Mouse (Mus musculus): ENCODE measurements around the gene Ntmt1.

The Ntmt1 gene

GRCm38 (mm10) chr2:30864968-30865381 is 57.3 kb downstream of the Ntmt1 start:
- DNase-seq (ENCODE audit: low spot score in 2 of 2): no peak

DNA sequence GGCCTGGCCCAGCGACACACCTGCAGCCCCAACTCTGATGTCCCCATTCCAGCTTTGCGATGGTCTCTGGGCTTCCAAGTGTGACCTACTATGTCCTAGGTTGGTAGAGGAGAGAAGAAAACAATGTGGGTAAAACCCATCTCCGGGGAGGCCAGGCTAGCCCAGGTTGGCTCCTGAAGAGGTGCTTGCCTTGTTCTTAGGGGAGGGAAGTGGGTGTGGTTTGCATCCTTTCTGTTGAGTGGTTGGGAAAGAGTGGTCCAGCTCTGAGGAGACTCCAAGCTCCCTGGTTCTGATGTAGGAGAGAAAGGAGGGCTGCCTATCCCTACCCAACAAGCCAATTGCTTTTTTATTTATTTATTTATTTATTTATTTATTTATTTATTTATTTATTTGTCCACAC is 57.8 kb downstream of the Ntmt1 start:
- no peak for DNase-seq (ENCODE audit: low spot score in 2 of 2)

DNA sequence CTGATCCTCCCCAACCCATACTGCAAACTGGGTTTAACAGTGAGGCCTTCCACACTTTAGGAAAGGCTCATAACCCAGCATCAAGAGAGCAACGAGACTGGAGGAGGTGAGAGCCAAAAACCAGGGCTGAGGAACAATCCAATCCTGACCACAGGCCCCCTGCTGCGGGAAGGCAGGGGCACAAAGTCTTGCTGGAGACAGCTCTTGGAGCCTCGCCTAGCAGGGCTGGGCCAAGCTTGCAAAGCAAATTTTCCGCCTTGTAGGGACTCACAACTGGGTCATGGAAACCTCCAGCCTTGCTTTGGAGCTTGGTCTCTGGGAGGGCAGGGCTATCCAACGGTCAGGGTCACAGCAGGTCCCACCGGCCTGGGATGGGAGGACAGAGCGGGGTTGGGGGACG is 63.2 kb downstream of the Ntmt1 start:
- DNase-seq (ENCODE audit: low spot score in 2 of 2): no peak
